Mouse (Mus musculus) thymus, adult 18-20 months (tissue): Measurements from ENCODE around the gene Klhl40.

Source experiments
- DNase-seq, 2 experiments: peaks; one replicate each; pipeline ENCODE4 v3.0.0; 2022; ENCODE audit warnings: mixed read lengths in 2 of 2

Gene Klhl40

DNA sequence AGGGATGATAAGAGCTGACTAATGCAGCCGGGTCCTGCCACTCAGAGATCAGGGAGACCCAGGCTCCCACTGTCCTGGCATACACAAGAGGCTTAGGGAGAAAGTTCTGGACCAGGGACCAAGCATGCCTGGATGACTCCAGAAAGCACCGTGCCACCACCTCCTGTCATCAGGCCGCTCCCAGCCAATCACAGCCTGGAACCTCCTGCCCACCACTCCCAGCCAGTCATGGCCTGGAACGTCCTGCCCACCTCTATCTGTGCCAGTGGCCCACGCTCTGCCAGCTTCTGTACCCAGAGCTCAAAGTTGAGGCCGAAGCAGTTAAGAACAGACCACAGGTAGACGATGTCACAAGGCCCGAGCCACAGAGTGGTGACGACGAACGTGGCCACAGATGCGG, 7.4 kb downstream of the Klhl40 start:
- no peak for DNase-seq

- DNase-seq: no peak
These were observed 7.9 kb downstream of the Klhl40 start for GRCm38 (mm10) chr9:121785261-121785660.

- no peak for DNase-seq
These were observed 9.0 kb downstream of the Klhl40 start for GRCm38 (mm10) chr9:121786359-121786758.

- no peak for DNase-seq
These were observed 13.8 kb downstream of the Klhl40 start for GRCm38 (mm10) chr9:121791206-121791605.

DNA sequence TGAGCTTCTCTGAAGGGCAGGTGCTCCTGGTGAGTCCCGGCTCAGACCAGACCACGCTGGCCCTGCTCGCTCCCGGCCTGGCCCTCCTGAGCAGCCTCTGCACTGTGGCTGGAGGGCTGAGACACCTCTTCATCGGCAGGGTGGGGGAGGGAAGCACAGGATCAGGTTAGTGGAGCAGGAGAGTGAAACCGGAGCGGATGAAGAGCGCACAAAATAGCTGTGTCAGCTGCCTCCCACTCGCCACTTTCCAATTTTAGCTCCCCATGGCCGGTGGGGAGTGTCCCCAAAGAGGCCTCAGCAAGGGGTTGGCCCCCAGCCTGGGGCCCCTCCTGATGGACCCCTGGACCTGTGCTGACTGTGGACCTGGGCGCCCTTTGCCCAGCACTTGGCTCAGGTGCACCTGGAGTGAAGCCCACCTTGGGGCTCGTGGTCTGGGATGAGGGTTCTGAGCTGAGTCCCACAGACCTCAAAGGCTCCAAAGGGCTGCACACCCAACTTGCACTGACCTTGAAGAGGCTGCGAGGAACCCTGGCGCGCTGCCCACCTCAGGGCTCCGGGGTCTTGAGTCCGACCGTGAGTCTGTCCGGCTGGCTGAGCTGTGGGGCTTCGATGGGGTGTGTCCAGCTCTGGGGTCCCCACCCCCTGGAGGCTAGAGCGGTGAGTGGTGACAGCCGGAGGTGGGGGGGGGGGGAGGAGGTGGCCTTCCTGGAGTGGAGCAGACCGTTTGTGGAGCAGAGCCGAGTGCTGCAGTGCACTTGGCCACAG, 14.5 kb downstream of the Klhl40 start, which contains the start of gene Hhatl:
Gene Hhatl (minus strand): TSS at position 751 of the 765 bp plus-strand sequence.
- no peak for DNase-seq

GRCm38 (mm10) chr9:121794972-121795539, 17.6 kb downstream of the Klhl40 start:
- no peak for DNase-seq

DNA sequence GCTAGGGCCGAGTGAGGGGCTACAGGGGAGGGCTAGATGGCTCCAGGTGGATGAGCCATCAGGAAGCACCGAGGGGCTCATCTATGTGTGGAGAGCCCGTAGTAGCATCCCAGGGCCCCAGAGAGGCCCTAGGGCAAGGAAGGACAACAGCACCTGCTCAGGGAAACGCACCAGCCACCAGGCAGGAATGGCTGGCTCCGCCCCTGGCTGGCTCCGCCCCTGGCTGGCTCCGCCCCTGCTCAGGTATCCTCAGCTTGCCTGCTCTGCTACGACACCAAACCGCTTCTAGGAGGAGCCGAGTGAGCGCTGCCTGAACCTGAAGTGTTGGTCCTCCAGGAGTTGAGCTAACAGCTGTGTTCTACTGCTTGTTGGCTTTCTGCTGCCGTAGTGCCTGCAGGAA, 20.3 kb downstream of the Klhl40 start:
- no peak for DNase-seq

DNA sequence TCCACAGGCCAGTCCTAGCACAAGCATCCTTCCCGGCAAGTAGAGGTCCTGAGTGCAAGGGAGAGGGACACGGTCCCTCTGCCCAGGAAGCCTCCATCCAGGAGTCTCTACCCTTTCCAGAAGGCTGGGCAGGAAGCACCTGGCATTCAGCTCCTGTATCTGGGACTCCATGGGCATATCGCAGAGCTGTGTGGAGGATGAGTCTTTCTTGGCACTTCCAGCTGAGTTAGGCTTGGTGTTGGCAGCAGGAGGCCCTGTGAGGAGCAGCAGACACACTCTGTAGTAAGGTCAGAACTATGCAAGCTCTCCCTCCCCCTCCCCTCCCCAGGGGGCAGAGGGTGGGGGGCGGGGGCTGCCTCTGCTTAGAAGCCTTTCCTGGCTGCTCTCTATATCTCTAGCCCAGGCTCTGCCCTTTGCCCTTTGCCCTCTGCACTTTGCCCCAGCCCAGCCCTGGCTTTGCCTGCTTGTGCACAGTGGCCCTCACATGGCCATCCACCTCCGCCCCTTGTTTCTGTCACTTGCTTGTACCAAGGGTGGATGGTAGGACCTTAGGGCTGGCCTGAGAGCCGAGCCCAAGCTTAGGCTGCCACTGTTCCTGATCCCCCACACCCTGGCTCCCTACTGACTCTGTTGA, 21.6 kb downstream of the Klhl40 start:
- no peak for DNase-seq

DNA sequence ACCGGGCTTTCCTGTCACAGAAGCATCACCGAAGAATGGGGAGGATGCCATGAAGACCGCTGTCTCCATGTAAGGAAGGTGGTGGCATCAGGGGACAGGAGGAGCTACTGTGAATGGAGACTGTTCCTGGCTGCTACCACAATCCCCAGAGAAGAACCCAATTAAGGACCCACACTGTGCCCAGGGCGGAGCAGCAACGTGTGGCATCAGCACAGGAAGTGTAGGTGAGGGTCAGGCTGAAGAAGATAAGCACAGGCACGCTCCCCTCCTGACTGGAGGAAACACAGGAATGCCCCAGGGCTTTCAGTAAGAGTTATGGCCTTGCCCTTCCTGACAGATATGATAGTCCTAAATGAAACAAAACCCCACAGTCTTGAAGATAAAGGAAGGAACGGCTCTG, 25.3 kb downstream of the Klhl40 start:
- no peak for DNase-seq

DNA sequence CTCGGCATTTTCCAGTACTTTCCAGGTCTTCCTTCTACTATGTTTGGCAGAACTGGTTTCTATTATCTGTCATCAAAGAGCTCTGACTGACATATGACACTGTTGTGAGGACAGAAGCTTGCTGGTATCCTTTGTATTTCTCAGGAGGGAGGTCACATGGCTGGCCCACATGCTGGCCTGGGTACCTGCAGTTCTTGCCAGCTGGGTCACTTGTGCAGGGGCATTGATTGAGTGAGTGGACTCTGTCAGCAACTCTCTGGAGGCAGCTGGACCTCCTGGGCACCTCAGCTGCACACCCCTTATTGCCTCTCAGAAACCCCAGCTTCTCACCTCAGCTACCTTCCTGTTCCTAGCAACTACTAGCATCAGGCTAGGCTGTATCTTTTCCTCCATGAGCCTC, 30.1 kb downstream of the Klhl40 start:
- no peak for DNase-seq

- no peak for DNase-seq
These were observed 30.5 kb downstream of the Klhl40 start for GRCm38 (mm10) chr9:121807947-121808346.

DNA sequence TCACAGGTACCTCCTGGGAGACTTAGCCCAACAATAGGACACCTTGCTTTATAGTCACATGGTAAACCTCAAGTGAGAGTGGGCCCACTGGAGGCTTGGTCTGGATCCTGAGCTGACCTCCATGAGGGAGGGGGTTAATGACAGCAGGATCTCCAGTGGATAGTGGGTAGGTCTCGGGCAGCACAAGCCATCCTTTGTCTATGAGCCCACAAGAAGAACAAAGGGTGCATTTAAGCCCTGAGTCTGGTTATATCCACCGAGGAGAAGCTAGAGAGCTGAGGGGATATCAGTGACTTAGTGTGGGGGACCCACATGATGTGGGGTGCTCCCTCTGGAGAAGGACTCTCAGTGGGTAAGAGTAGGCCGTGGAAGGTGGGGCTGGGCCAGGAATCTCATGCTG, 31.1 kb downstream of the Klhl40 start:
- no peak for DNase-seq

DNA sequence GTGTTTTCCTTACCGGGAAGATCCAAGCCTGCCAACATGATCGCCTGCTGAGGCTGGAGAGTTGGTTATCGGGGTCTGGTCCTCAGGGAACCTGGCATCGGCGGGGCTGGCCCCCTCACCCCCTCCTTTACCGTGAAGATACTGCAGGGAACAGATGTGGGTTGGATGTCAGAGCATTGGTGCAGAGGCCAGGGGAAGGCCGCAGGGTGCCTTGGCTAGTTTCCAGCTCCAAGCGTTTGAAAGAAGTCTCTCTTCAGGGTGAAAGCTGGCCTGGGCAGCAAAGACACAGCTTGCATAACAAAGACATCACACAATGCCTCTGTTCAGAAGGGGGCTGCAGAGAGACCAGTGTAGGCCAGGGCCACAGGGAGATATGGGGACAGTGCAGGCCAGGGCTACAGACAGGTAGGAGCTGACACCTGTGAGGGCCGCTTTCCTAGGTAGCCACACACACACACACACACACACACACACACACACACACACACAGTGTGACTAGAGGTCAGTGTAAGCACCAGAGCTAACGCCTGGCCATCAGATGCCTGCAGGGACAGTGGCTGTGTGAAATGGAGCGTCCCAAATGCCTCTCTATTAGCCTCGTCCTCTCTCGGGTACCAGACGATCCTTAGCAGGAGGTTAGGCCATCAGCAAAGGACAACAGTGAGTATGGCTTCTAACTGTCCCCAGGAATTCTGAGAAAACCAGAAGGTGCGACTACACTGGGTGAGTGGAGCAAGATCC, 32.8 kb downstream of the Klhl40 start:
- DNase-seq: no peak

- DNase-seq: no peak
These were observed 37.8 kb downstream of the Klhl40 start for GRCm38 (mm10) chr9:121815183-121815582.

GRCm38 (mm10) chr9:121819073-121819770, 41.8 kb downstream of the Klhl40 start:
- no peak for DNase-seq

DNA sequence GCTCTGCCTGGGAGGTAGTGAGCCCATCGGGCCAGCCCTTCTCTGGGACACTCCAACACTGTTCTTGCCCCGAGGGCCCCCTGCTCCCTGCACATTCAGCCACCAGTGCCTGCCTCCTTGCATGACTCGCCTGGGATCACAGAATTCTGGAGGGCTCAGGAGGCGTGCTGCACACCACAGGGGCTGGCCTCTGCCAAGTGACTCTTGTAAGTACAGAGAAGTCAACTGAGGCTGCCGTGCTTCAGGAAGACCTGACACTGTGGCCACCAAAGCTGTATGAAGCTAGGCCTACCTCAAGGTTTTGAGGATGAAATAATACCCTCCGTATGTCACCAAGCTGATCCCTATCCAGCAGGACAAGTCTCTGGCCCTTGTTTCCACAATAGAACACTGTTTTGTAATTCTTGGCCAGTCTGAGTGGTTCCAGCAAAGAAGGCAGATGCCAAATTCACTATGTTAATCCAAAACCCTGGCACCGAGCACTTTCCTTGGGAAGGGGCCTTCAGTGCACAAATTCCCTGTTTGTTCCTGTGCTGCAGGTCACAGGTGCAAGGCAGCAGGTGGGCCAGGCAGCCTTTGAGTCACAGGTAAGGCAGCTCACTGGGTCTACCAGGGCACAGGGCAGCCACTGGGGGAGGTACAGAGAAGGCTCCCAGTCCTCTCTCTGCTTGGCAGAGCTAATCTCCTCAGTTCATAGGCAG, 42.5 kb downstream of the Klhl40 start:
- no peak for DNase-seq

DNA sequence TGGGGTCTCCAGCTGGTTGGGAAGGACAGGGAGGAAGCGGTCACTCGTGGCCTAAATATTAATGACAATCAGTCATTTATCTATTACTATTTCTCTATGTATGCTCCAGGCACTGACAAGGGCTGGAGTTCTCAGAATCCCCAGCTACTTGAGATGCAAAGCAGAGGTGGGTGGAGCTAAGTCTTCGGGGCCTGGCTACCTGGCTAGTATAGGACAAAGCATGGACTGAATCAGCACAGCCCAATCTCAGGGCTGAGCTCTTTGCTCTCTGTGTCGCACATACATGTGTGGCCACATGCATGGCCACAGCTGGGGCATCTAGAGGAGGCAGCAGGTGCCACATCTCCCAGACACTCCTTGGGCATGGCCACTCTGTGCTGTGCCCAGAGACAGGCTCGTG, 43.4 kb downstream of the Klhl40 start:
- no peak for DNase-seq

GRCm38 (mm10) chr9:121822585-121822991, 45.2 kb downstream of the Klhl40 start:
- no peak for DNase-seq

DNA sequence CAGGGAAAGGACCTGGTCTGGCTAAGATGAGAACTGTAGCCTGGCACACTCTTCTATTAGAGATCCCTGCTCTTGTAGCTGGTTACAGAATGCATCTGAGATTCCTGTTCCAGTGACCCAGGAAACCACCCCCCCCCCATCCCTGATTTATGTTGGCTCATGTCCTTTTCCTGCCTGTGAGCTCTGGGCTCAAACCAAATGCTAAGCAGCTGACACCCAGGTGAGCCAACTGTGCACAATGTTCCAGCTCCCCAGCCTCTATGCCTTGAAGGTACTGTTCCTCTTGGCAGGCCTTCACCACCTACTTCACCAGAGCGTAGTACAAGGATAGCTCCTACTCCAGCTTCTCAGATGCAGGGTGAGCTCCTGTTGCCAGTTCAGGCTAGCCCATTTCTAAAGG, 45.6 kb downstream of the Klhl40 start:
- no peak for DNase-seq

DNA sequence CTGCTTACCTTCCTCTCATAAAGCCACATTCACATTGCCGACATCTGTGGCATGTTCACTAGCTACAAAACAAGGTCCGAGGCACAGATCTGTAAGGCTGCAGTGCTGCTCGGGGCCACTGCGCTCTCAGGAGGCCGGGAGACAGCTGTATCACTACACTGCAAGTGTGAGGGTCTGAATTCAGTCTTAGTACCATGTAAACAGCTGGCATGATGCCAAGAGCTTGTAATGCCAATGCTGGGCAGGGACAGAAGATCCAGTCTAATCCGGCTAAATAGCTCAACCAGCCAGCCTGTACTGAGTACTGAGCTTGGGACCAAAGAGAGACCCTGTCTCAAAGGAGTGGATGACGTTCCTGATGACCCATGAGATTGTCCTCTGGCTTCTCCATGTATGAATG, 46.6 kb downstream of the Klhl40 start:
- no peak for DNase-seq

DNA sequence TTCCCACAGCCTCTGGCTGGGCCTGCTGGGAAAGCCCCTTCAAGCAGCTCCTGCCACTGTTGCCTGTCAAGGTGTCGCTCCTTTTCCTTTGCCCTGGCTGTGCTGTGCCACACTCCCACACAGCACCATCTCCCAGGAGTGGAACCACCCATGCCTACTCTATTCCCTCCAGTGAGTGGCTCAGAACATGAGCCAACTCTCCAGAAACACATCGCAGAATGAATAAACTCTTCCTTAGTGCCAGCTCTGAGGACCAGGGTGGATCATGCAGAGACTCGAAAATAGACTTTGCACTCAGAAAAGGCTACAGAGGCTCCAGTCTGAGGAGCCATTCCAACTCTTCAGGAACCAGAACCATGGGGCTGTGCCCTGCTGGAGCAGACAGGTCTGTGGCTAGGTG, 48.9 kb downstream of the Klhl40 start:
- DNase-seq: no peak

DNA sequence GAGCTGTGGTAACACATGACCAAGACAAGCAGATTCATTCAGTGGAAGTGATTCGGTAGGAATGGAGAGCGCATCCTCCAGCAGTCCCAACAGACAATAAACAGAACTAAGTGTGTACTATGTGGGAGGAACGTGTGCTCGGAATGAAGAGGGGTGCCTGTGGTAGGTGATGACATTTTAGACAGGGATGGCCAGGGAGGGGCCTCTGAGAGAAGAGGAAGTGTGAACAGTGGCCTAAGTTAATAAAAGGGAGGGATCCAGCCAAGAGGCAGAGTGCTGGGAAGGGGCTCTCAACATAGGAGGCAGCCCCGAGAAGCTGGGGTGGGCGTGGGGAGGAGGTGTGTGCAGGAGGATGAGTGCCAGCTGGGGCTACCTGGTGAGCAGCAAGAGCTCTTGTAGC, 50.9 kb downstream of the Klhl40 start:
- no peak for DNase-seq
